Mouse (Mus musculus) MEL (cell line): ENCODE measurements around the gene Vsig10l. TPM values are rescaled to one million over a fixed set of nuclear protein-coding genes. Genes with fewer than 3 reads are reported as not detected.

Experiments
- DNase-seq: peaks from one replicate; pipeline ENCODE4 v3.0.0; 2011; ENCODE audit warnings: low read depth, low spot score
- H3K27ac ChIP-seq: 2 replicates; pipeline ENCODE4 v1.5.1; 2012; ENCODE audit warnings: low read depth, mild to moderate bottlenecking, control low read depth, low read length, moderate library complexity; ENCODE audit not compliant: control insufficient read depth
- H3K27me3 ChIP-seq, 2 experiments: fragments of 150-350 bp in 1 of 2; sonication (generic) in 1 of 2; 2 replicates each; pipeline ENCODE4 v1.6.1; 2012; ENCODE audit warnings: low read length in 2 of 2, mild to moderate bottlenecking in 2 of 2, improper control_type of control experiment in 1 of 2, moderate library complexity in 1 of 2; ENCODE audit not compliant: insufficient read depth in 2 of 2, control insufficient read depth in 1 of 2
- H3K36me3 ChIP-seq, 2 experiments: 2 replicates each; pipeline ENCODE4 v1.6.1; 2012 to 2014; ENCODE audit warnings: low read length in 2 of 2, improper control_type of control experiment in 1 of 2, inconsistent platforms in 1 of 2, mild to moderate bottlenecking in 1 of 2; ENCODE audit not compliant: insufficient read depth in 2 of 2, control insufficient read depth in 1 of 2
- H3K4me1 ChIP-seq, 2 experiments: fragments of 150-350 bp in 1 of 2; sonication (generic) in 1 of 2; 2 replicates each; pipeline ENCODE4 v1.6.1; 2012; ENCODE audit warnings: low read length in 2 of 2, improper control_type of control experiment in 1 of 2, mild to moderate bottlenecking in 1 of 2; ENCODE audit not compliant: insufficient read depth in 2 of 2, control insufficient read depth in 1 of 2
- H3K4me3 ChIP-seq, 2 experiments: fragments of 150-350 bp in 1 of 2; sonication (generic) in 1 of 2; 2 replicates each; pipeline ENCODE4 v1.5.1; 2012; ENCODE audit warnings: low read depth in 2 of 2, low read length in 2 of 2, mild to moderate bottlenecking in 2 of 2, moderate library complexity in 2 of 2, control low read depth in 1 of 2, improper control_type of control experiment in 1 of 2; ENCODE audit not compliant: control insufficient read depth in 1 of 2, insufficient read depth in 1 of 2
- H3K79me2 ChIP-seq: 2 replicates; pipeline ENCODE4 v1.6.1; 2012; ENCODE audit warnings: mild to moderate bottlenecking, low read length, moderate library complexity; ENCODE audit not compliant: control insufficient read depth, poor library complexity, insufficient read depth
- H3K9ac ChIP-seq: 2 replicates; pipeline ENCODE4 v1.6.1; 2012; ENCODE audit warnings: low read depth, mild to moderate bottlenecking, control low read depth, low read length, moderate library complexity; ENCODE audit not compliant: control insufficient read depth, poor library complexity, severe bottlenecking
- H3K9me3 ChIP-seq: fragments of 150-350 bp; sonication (generic); replicated peaks from 2 replicates; pipeline ENCODE4 v1.6.1; 2012; ENCODE audit warnings: mild to moderate bottlenecking, low read length, improper control_type of control experiment, moderate library complexity; ENCODE audit not compliant: insufficient read depth
- CTCF ChIP-seq, 3 experiments: IDR thresholded peaks in 2 of 3; conservative IDR thresholded peaks in 1 of 3; 2 replicates each; pipeline ENCODE4 v1.5.1; 2011 to 2012; ENCODE audit warnings: low read length in 3 of 3, low read depth in 2 of 3, mild to moderate bottlenecking in 2 of 3, improper control_type of control experiment in 1 of 3, inconsistent platforms in 1 of 3, mixed read lengths in 1 of 3, moderate library complexity in 1 of 3; ENCODE audit not compliant: control insufficient read depth in 1 of 3, insufficient read depth in 1 of 3, poor library complexity in 1 of 3, severe bottlenecking in 1 of 3
- E2F4 ChIP-seq: IDR thresholded peaks from 2 replicates; pipeline ENCODE4 v1.6.1; 2011; ENCODE audit warnings: low read depth, low read length, improper control_type of control experiment, borderline replicate concordance
- ELF1 ChIP-seq: IDR thresholded peaks from 2 replicates; pipeline ENCODE4 v1.6.1; 2014; ENCODE audit warnings: low read depth, mild to moderate bottlenecking, inconsistent platforms, low read length, improper control_type of control experiment, moderate library complexity
- EP300 ChIP-seq, 2 experiments: IDR thresholded peaks; 2 replicates each; pipeline ENCODE4 v1.6.1; 2011; ENCODE audit warnings: improper control_type of control experiment in 2 of 2, low read length in 2 of 2, low read depth in 1 of 2, mild to moderate bottlenecking in 1 of 2
- ETS1 ChIP-seq: IDR thresholded peaks from 2 replicates; pipeline ENCODE4 v1.6.1; 2012; ENCODE audit warnings: low read depth, mild to moderate bottlenecking, inconsistent platforms, low read length, improper control_type of control experiment, moderate library complexity
- HCFC1 ChIP-seq: IDR thresholded peaks from 2 replicates; pipeline ENCODE4 v1.6.1; 2012; ENCODE audit warnings: low read depth, mild to moderate bottlenecking, inconsistent platforms, low read length, improper control_type of control experiment, moderate library complexity
- MAX ChIP-seq: IDR thresholded peaks from 2 replicates; pipeline ENCODE4 v1.6.1; 2011; ENCODE audit warnings: low read length, improper control_type of control experiment
- MAZ ChIP-seq: IDR thresholded peaks from 2 replicates; pipeline ENCODE4 v1.6.1; 2012; ENCODE audit warnings: low read depth, mild to moderate bottlenecking, inconsistent platforms, low read length, improper control_type of control experiment
- MEF2A ChIP-seq: IDR thresholded peaks from 2 replicates; pipeline ENCODE4 v1.6.1; 2014; ENCODE audit warnings: low read depth, mild to moderate bottlenecking, inconsistent platforms, low read length, improper control_type of control experiment; ENCODE audit not compliant: poor library complexity, insufficient replicate concordance, severe bottlenecking; ENCODE audit errors: extremely low read depth
- MXI1 ChIP-seq: IDR thresholded peaks from 2 replicates; pipeline ENCODE4 v1.6.1; 2011; ENCODE audit warnings: mild to moderate bottlenecking, low read depth, low read length, improper control_type of control experiment
- NELFE ChIP-seq: IDR thresholded peaks from 2 replicates; pipeline ENCODE4 v1.6.1; 2011; ENCODE audit warnings: low read depth, low read length, improper control_type of control experiment
- NRF1 ChIP-seq: IDR thresholded peaks from 2 replicates; pipeline ENCODE4 v1.6.1; 2014; ENCODE audit warnings: low read depth, mild to moderate bottlenecking, inconsistent platforms, low read length, improper control_type of control experiment, moderate library complexity; ENCODE audit not compliant: poor library complexity, insufficient read depth, severe bottlenecking
- POLR2A ChIP-seq, 2 experiments: IDR thresholded peaks; 2 replicates each; pipeline ENCODE4 v1.6.1; 2011 to 2012; ENCODE audit warnings: low read length in 2 of 2, mild to moderate bottlenecking in 2 of 2, control low read depth in 1 of 2, improper control_type of control experiment in 1 of 2, low read depth in 1 of 2, moderate library complexity in 1 of 2; ENCODE audit not compliant: control insufficient read depth in 1 of 2, insufficient read depth in 1 of 2, poor library complexity in 1 of 2
- SIN3A ChIP-seq: IDR thresholded peaks from 2 replicates; pipeline ENCODE4 v1.6.1; 2012; ENCODE audit warnings: low read length, improper control_type of control experiment, inconsistent platforms
- TBP ChIP-seq: IDR thresholded peaks from 2 replicates; pipeline ENCODE4 v1.8.0; 2011; ENCODE audit warnings: low read depth, low read length, improper control_type of control experiment
- TCF12 ChIP-seq: IDR thresholded peaks from 2 replicates; pipeline ENCODE4 v1.6.1; 2014; ENCODE audit warnings: low read depth, mild to moderate bottlenecking, inconsistent platforms, low read length, improper control_type of control experiment, moderate library complexity
- USF1 ChIP-seq: IDR thresholded peaks from 2 replicates; pipeline ENCODE4 v1.6.1; 2014; ENCODE audit warnings: low read depth, mild to moderate bottlenecking, inconsistent platforms, low read length, improper control_type of control experiment, moderate library complexity
- USF2 ChIP-seq, 2 experiments: IDR thresholded peaks; 2 replicates each; pipeline ENCODE4 v1.6.1; 2011 to 2012; ENCODE audit warnings: improper control_type of control experiment in 2 of 2, low read length in 2 of 2, borderline replicate concordance in 1 of 2, inconsistent platforms in 1 of 2, low read depth in 1 of 2, mild to moderate bottlenecking in 1 of 2; ENCODE audit not compliant: insufficient read depth in 1 of 2
- ZC3H11A ChIP-seq: IDR thresholded peaks from 2 replicates; pipeline ENCODE4 v1.6.1; 2012; ENCODE audit warnings: low read depth, mild to moderate bottlenecking, inconsistent platforms, low read length, improper control_type of control experiment
- ZNF384 ChIP-seq: IDR thresholded peaks from 2 replicates; pipeline ENCODE4 v1.6.1; 2012; ENCODE audit warnings: low read depth, mild to moderate bottlenecking, inconsistent platforms, low read length, improper control_type of control experiment
- polyA plus RNA-seq, 2 experiments: library from polyadenylated mRNA; stranded (reverse) in 1 of 2; unstranded in 1 of 2; fragments of >175 nt in 1 of 2; fragments of >200 nt in 1 of 2; gene quantifications; 2 replicates each; pipeline versions ENCODE4 v1.2.1 to v1.2.4; 2012; ENCODE audit warnings: low replicate concordance in 2 of 2, low read depth in 1 of 2; ENCODE audit not compliant: insufficient read length in 2 of 2, insufficient read depth in 1 of 2, missing spikeins in 1 of 2
- total RNA-seq: library from RNA; depleted of rRNA; stranded (reverse); fragments of 300-350 nt; gene quantifications from 2 replicates; pipeline ENCODE4 v1.2.3, GENCODE M21; 2012

Gene Vsig10l
- total and polyA plus RNA-seq, 3 experiments, result 0.08 to 0.65 TPM; not detected in 1

- no peak for DNase-seq
- Histone ChIP-seq H3K27me3 (no peaks in the 10 kb centered on the region), H3K9ac (peak overlapping the region; percentile 82), H3K27ac (peak overlapping the region; percentile 67; the same call in 1 of the 2 replicates), H3K9me3 (no peaks in the 10 kb centered on the region), H3K4me3 (peak overlapping the region; percentile 61 to 70), H3K79me2 (peaks cover 24% of the 10 kb centered on the region), H3K4me1 (peaks cover 2 to 36% of the 10 kb centered on the region in 2 experiments; a peak in 2 of 4 replicates), H3K36me3 (peaks cover 0 to 15% of the 10 kb centered on the region in 2 experiments; a peak in 2 of 4 replicates)
- TF ChIP-seq MAX (no peak), TBP (no peak), CTCF (IDR thresholded peaks at IDR 0.05 in 2 of 3, conservative IDR thresholded peaks at IDR 0.05 in 1 of 3; ENCODE audit: control insufficient read depth in 1 of 3, insufficient read depth in 1 of 3, low read depth in 2 of 3, low read length in 3 of 3, poor library complexity in 1 of 3, severe bottlenecking in 1 of 3) (no peak), ZNF384 (no peak), ETS1 (no peak), MAZ (no peak), USF2 (IDR thresholded peaks at IDR 0.05; ENCODE audit: borderline replicate concordance in 1 of 2, insufficient read depth in 1 of 2, low read depth in 1 of 2, low read length in 2 of 2) (no peak), NRF1 (no peak), NELFE (no peak), MXI1 (no peak), EP300 (IDR thresholded peaks at IDR 0.05; ENCODE audit: low read depth in 1 of 2, low read length in 2 of 2) (no peak), MEF2A (no peak), TCF12 (no peak), E2F4 (no peak), USF1 (no peak), ELF1 (no peak), HCFC1 (no peak), POLR2A (IDR thresholded peaks at IDR 0.05; ENCODE audit: control insufficient read depth in 1 of 2, insufficient read depth in 1 of 2, low read depth in 1 of 2, low read length in 2 of 2, poor library complexity in 1 of 2) (no peak), ZC3H11A (no peak), SIN3A (no peak)
These were observed 20.3 kb upstream of the Vsig10l start for GRCm38 (mm10) chr7:43442684-43443083.
